Mouse (Mus musculus): ENCODE data around the gene Megf6. TPM values are rescaled to one million over a fixed set of nuclear protein-coding genes. Genes with fewer than 3 reads are reported as not detected.

The Megf6 gene
- polyA plus RNA-seq, 1 experiment from 2014 or later, result 8.8 TPM

DNA sequence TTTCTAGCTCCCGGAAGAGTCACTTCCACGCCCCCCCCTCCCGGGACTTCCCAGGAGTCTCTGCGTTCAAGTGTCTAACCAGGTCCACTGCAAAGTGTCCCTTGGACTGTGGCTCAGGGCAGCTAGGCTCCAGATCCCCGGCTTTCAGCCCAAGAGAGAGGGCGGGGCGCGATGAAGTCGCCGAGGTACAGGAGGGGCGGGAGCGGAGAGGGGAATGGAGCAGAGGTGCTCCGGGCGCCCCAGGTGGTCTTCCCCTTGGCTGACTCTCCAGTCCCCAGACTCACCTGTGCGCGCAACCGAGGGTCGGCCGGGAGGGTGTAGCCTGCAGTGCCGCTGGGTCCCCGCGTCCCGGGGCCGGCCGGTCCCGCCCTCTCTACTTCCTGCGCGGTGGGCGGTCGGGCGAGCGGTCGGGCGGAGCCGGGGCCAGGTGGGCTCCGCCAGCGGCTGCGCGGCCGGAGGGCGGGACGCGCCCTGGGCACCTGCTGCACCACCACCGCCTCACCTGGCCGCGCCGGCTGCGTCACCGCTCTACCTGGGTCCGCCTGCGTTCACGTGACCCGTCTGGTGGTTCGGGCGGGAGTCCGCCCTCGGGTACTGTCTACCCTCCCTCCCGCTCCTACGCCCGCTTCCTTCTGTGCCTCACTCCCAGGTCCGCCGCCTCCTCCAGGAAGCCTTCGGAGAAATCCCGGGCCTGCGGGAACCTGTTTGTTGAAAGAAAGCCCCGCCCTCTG is 129.2 kb downstream of the Megf6 start:
- peaks cover 29% of the 10 kb centered on the region for H3K27me3 ChIP-seq (ENCODE audit: control insufficient read depth, insufficient read depth, low read length)
- H3K4me1 ChIP-seq (ENCODE audit: control insufficient read depth, insufficient read depth, low read length), result peaks cover 10% of the 10 kb centered on the region
- H3K9me3 ChIP-seq (replicated peaks; ENCODE audit: control insufficient read depth, low read length), result no peaks in the 10 kb centered on the region
- H3K4me2 ChIP-seq, result peak overlapping the region; percentile 93
- H3K36me3 ChIP-seq (ENCODE audit: control insufficient read depth, insufficient read depth, low read length), result no peaks in the 10 kb centered on the region
- H3K4me3 ChIP-seq (ENCODE audit: low read depth, low read length), result peak overlapping the region; percentile 53
- peak overlapping the region; percentile 61 for H3K9ac ChIP-seq (ENCODE audit: low read depth, low read length)
- no peak overlapping the region for H3K27ac ChIP-seq (ENCODE audit: low read depth, low read length)
- no peak for ATAC-seq (replicated peaks; ENCODE audit: insufficient number of reproducible peaks, low FRiP score, low TSS enrichment)
- under 1% methylated on average over 60 of the region's 66 CpGs for WGBS (ENCODE audit: insufficient replicate concordance)

DNA sequence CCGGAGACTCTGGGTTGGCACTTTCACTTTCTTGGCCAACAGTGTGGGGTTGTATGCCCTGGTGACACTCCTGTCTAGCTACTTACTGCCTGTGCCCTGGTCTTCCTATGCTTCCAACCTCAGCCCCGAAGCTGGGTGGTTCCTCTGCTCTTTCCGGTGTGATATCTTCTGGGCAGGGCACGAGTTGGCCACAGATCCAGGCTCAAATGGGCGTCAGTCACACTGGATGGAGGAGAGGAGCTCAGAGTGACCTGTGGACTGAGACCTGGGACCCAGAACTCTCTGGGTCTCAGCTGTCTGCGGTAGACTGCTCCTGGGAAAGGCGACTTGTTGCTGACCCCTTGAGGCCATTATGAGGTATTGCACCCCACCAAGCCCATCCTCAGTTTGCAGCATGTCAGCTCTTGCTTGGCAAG is 130.9 kb downstream of the Megf6 start, which contains the start of gene Arhgef16:
Gene Arhgef16 (minus strand): TSS at position 211 of the 416 bp plus-strand sequence.
- Histone ChIP-seq H3K4me1 (ENCODE audit: control insufficient read depth, insufficient read depth, low read length) (peaks cover 10% of the 10 kb centered on the region), H3K9ac (ENCODE audit: low read depth, low read length) (no peak within 1 kb of the TSS), H3K36me3 (ENCODE audit: control insufficient read depth, insufficient read depth, low read length) (no peaks in the 10 kb centered on the region), H3K27me3 (ENCODE audit: control insufficient read depth, insufficient read depth, low read length) (peaks cover 29% of the 10 kb centered on the region), H3K4me2 (no peak within 1 kb of the TSS), H3K9me3 (replicated peaks; ENCODE audit: control insufficient read depth, low read length) (no peaks in the 10 kb centered on the region), H3K27ac (ENCODE audit: low read depth, low read length) (no peak within 1 kb of the TSS), H3K4me3 (ENCODE audit: low read depth, low read length) (no peak within 1 kb of the TSS)
- 21% methylated on average over 7 of the region's 7 CpGs for WGBS (ENCODE audit: insufficient replicate concordance)
- ATAC-seq (replicated peaks; ENCODE audit: insufficient number of reproducible peaks, low FRiP score, low TSS enrichment), result no peak

DNA sequence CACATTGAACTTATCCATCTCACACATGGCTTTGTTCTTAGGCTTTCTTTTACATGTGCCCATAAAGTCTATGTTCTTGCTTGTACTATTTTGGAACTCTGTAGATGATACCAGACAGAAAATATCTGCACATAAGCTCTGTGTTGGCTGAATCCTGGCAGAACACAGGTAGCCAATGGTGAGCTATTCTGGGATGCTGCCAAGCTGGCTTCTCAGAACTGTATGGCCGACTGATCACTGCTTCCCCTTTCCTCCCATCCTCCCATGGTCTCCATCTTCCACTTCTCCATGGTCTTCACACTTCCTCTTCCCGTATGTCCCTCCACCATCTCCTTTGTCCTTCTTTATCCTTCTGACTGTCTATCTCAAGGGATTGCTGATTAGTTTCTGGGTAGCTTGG is 138.6 kb downstream of the Megf6 start:
- no peak overlapping the region for H3K9ac ChIP-seq (ENCODE audit: low read depth, low read length)
- H3K4me2 ChIP-seq, result no peak overlapping the region
- no peak overlapping the region for H3K4me3 ChIP-seq (ENCODE audit: low read depth, low read length)
- H3K27ac ChIP-seq (ENCODE audit: low read depth, low read length), result no peak overlapping the region
- no peaks in the 10 kb centered on the region for H3K9me3 ChIP-seq (replicated peaks; ENCODE audit: control insufficient read depth, low read length)
- 73% methylated on average over 2 of the region's 2 CpGs for WGBS (ENCODE audit: insufficient replicate concordance)
- no peaks in the 10 kb centered on the region for H3K4me1 ChIP-seq (ENCODE audit: control insufficient read depth, insufficient read depth, low read length)
- 0 out of 2 replicates have a peak, but pooled peaks cover 4% of the 10 kb centered on the region for H3K27me3 ChIP-seq (ENCODE audit: control insufficient read depth, insufficient read depth, low read length)
- no peak for ATAC-seq (replicated peaks; ENCODE audit: insufficient number of reproducible peaks, low FRiP score, low TSS enrichment)
- no peaks in the 10 kb centered on the region for H3K36me3 ChIP-seq (ENCODE audit: control insufficient read depth, insufficient read depth, low read length)

DNA sequence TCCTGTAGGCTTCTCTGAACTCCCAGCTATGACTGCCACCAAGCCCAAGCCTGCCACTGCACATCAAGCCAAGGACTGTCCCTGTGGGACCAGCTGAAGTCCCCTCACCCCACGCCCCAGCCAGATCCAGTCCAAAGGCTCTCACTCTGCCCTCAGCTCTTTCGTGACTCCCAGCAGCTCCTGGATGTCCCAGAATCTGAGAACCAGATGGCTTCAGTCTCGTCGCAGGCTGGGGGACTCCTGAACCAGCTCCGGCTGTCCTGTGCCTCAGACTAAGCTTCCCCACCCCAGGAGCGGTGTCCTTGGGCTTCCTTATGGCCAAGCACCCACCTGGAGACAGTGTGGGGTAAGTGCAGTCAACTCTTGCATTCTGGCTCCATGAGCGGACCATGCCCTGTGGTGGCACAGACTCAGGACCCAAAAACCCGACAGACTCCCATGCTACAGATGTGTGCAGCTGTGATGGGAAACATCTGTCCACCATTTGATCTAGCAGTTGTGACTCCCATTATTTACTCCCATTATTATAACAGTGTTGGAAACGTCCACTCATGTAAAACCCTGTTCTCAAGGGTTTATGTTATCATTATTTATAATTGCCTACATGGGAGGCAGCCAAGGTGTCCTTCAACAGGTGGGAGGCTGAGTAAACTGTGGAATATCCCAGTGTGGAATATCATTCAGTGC is 140.2 kb downstream of the Megf6 start:
- H3K9me3 ChIP-seq (replicated peaks; ENCODE audit: control insufficient read depth, low read length), result no peaks in the 10 kb centered on the region
- no peak overlapping the region for H3K27ac ChIP-seq (ENCODE audit: low read depth, low read length)
- 74% methylated on average over 9 of the region's 9 CpGs for WGBS (ENCODE audit: insufficient replicate concordance)
- no peak overlapping the region for H3K4me2 ChIP-seq
- 0 out of 2 replicates have a peak, but pooled peaks cover 4% of the 10 kb centered on the region for H3K27me3 ChIP-seq (ENCODE audit: control insufficient read depth, insufficient read depth, low read length)
- H3K9ac ChIP-seq (ENCODE audit: low read depth, low read length), result no peak overlapping the region
- ATAC-seq (replicated peaks; ENCODE audit: insufficient number of reproducible peaks, low FRiP score, low TSS enrichment), result no peak
- no peak overlapping the region for H3K4me3 ChIP-seq (ENCODE audit: low read depth, low read length)
- H3K4me1 ChIP-seq (ENCODE audit: control insufficient read depth, insufficient read depth, low read length), result no peaks in the 10 kb centered on the region
- H3K36me3 ChIP-seq (ENCODE audit: control insufficient read depth, insufficient read depth, low read length), result no peaks in the 10 kb centered on the region

GRCm38 (mm10) chr4:154312143-154312812 is 141.7 kb downstream of the Megf6 start:
- ATAC-seq (replicated peaks; ENCODE audit: insufficient number of reproducible peaks, low FRiP score, low TSS enrichment), result no peak
- no peaks in the 10 kb centered on the region for H3K36me3 ChIP-seq (ENCODE audit: control insufficient read depth, insufficient read depth, low read length)
- H3K27ac ChIP-seq (ENCODE audit: low read depth, low read length), result no peak overlapping the region
- H3K4me1 ChIP-seq (ENCODE audit: control insufficient read depth, insufficient read depth, low read length), result no peaks in the 10 kb centered on the region
- no peaks in the 10 kb centered on the region for H3K9me3 ChIP-seq (replicated peaks; ENCODE audit: control insufficient read depth, low read length)
- no peak overlapping the region for H3K4me2 ChIP-seq
- WGBS (ENCODE audit: insufficient replicate concordance), result 78% methylated on average over 2 of the region's 2 CpGs
- H3K9ac ChIP-seq (ENCODE audit: low read depth, low read length), result no peak overlapping the region
- no peak overlapping the region for H3K4me3 ChIP-seq (ENCODE audit: low read depth, low read length)
- 0 out of 2 replicates have a peak, but pooled peaks cover 4% of the 10 kb centered on the region for H3K27me3 ChIP-seq (ENCODE audit: control insufficient read depth, insufficient read depth, low read length)

- Histone ChIP-seq H3K27me3 (ENCODE audit: control insufficient read depth, insufficient read depth, low read length) (0 out of 2 replicates have a peak, but pooled peaks cover 4% of the 10 kb centered on the region), H3K9ac (ENCODE audit: low read depth, low read length) (no peak overlapping the region), H3K27ac (ENCODE audit: low read depth, low read length) (no peak overlapping the region), H3K36me3 (ENCODE audit: control insufficient read depth, insufficient read depth, low read length) (no peaks in the 10 kb centered on the region), H3K4me2 (no peak overlapping the region), H3K9me3 (replicated peaks; ENCODE audit: control insufficient read depth, low read length) (no peaks in the 10 kb centered on the region), H3K4me3 (ENCODE audit: low read depth, low read length) (no peak overlapping the region), H3K4me1 (ENCODE audit: control insufficient read depth, insufficient read depth, low read length) (no peaks in the 10 kb centered on the region)
- ATAC-seq (replicated peaks; ENCODE audit: insufficient number of reproducible peaks, low FRiP score, low TSS enrichment), result no peak
- 49% methylated on average over 4 of the region's 4 CpGs for WGBS (ENCODE audit: insufficient replicate concordance)
Observed at GRCm38 (mm10) chr4:154312935-154313621, 142.5 kb downstream of the Megf6 start.

DNA sequence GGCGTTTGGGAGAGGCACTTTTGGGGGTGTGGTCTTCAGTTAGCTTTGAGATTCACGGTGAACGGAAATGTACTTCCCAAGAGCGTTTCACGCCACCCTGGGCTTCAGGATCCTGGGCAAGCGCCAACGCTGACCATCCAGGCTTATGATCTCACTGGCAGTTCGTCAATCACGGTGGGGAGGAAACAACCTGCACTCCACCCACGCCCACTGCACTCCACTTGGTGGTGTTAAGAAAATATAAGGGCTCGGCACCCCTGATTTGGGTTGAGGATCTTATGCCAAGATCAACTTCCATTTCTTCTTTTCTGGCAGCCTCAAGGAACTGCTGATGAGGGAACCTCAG is 143.1 kb downstream of the Megf6 start:
- no peak for ATAC-seq (replicated peaks; ENCODE audit: insufficient number of reproducible peaks, low FRiP score, low TSS enrichment)
- Histone ChIP-seq H3K27me3 (ENCODE audit: control insufficient read depth, insufficient read depth, low read length) (0 out of 2 replicates have a peak, but pooled peaks cover 4% of the 10 kb centered on the region), H3K27ac (ENCODE audit: low read depth, low read length) (no peak overlapping the region), H3K36me3 (ENCODE audit: control insufficient read depth, insufficient read depth, low read length) (no peaks in the 10 kb centered on the region), H3K4me3 (ENCODE audit: low read depth, low read length) (no peak overlapping the region), H3K4me1 (ENCODE audit: control insufficient read depth, insufficient read depth, low read length) (no peaks in the 10 kb centered on the region), H3K9ac (ENCODE audit: low read depth, low read length) (no peak overlapping the region), H3K9me3 (replicated peaks; ENCODE audit: control insufficient read depth, low read length) (no peaks in the 10 kb centered on the region), H3K4me2 (no peak overlapping the region)
- WGBS (ENCODE audit: insufficient replicate concordance), result 76% methylated on average over 11 of the region's 11 CpGs

Measured in heart, embryonic 11.5 days (tissue).